Mouse (Mus musculus): ENCODE measurements around the gene Tshz3. TPM values are rescaled to one million over a fixed set of nuclear protein-coding genes. Genes with fewer than 3 reads are reported as not detected.

Gene Tshz3
- polyA plus RNA-seq (2017; shearing (Covaris generic)), result 0.07 TPM

DNA sequence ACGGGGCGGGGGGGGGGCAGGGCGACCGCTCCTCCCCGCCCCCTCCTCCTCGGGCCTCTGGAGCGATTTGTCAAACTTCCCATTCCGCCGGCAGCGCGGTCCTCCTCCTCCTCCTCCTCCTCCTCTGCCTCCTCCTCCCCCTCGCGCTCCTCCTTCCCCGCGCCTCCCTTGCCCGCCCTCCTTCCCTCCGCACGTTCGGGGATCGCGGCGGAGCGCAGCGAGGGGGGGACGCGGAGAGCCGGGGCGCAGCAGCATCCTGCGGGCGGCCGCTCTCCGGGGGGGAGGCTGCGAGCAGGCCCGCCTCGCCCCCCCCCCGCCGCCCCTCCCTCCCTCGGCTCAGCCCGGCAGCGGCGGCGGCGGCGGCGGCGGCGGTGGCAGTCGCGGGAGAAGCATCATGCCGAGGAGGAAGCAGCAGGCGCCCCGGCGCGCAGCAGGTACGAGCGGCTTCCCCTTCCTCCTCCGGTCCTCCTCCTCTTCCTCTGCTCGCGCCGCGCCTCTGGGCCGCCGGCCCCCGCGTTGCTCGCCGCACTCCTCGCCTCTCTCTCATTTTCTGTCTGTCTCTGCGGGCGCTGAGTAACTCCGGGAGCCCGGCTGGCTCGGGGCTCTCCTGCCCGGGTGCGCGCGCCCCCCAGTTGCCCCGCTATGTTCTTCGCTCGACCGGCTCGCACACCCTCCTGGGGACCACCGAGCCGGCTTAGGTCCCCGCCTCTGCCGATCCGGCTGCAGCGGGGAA lies at the start of gene Tshz3:
Tshz3 (plus strand) TSS at position 263 of the 733 bp plus-strand sequence.

Measured in CD4-positive, CD25-positive, alpha-beta regulatory T cell, adult 9 weeks (primary cell).